Mouse (Mus musculus): ENCODE results near the gene Pgrmc2. TPM values are rescaled to one million over a fixed set of nuclear protein-coding genes. Genes with fewer than 3 reads are reported as not detected.

Gene Pgrmc2
- polyA plus RNA-seq (2014; fragmentation: Nextera tagmentation; extraction: Ambion mirVana): 22.8 and 28.9 TPM in 2 replicates

GRCm38 (mm10) chr3:41082885-41083789, at the start of gene Pgrmc2:
Gene Pgrmc2, minus strand, starts transcription at chr3:41083046.
- Histone ChIP-seq H3K36me3 (ENCODE audit: control insufficient read depth, insufficient read depth, low read length) (no peaks in the 10 kb centered on the region), H3K27ac (ENCODE audit: low read depth, low read length) (peak within 1 kb of the TSS; percentile 84), H3K9me3 (ENCODE audit: control insufficient read depth, low read length) (no peaks in the 10 kb centered on the region), H3K4me3 (ENCODE audit: low read length) (peak within 1 kb of the TSS; percentile 94), H3K27me3 (ENCODE audit: control insufficient read depth, insufficient read depth, low read length) (no peaks in the 10 kb centered on the region), H3K4me1 (ENCODE audit: control insufficient read depth, insufficient read depth, low read length) (peaks cover 6% of the 10 kb centered on the region), H3K4me2 (replicated peaks; ENCODE audit: low read depth, low read length) (peak within 1 kb of the TSS; percentile 94), H3K9ac (ENCODE audit: low read depth, low read length) (peak within 1 kb of the TSS; percentile 82)
- WGBS: under 1% methylated on average over 95 of the region's 95 CpGs
- peak; percentile 98 for ATAC-seq (ENCODE audit: low FRiP score, low TSS enrichment)

GRCm38 (mm10) chr3:41124000-41124294, 41.1 kb upstream of the Pgrmc2 start:
- H3K4me3 ChIP-seq (ENCODE audit: low read length): no peak overlapping the region
- H3K9ac ChIP-seq (ENCODE audit: low read depth, low read length): no peak overlapping the region
- no peaks in the 10 kb centered on the region for H3K9me3 ChIP-seq (ENCODE audit: control insufficient read depth, low read length)
- H3K4me2 ChIP-seq (replicated peaks; ENCODE audit: low read depth, low read length): no peak overlapping the region
- no peak for ATAC-seq (ENCODE audit: low FRiP score, low TSS enrichment)
- H3K27ac ChIP-seq (ENCODE audit: low read depth, low read length): no peak overlapping the region
- H3K27me3 ChIP-seq (ENCODE audit: control insufficient read depth, insufficient read depth, low read length): no peaks in the 10 kb centered on the region; the same call in 1 of the 2 replicates
- 27% methylated on average over 12 of the region's 12 CpGs for WGBS
- H3K36me3 ChIP-seq (ENCODE audit: control insufficient read depth, insufficient read depth, low read length): no peaks in the 10 kb centered on the region
- no peaks in the 10 kb centered on the region for H3K4me1 ChIP-seq (ENCODE audit: control insufficient read depth, insufficient read depth, low read length)

GRCm38 (mm10) chr3:41123190-41123999, 40.5 kb upstream of the Pgrmc2 start:
- Histone ChIP-seq H3K36me3 (ENCODE audit: control insufficient read depth, insufficient read depth, low read length) (no peaks in the 10 kb centered on the region), H3K9ac (ENCODE audit: low read depth, low read length) (no peak overlapping the region), H3K4me2 (replicated peaks; ENCODE audit: low read depth, low read length) (no peak overlapping the region), H3K27ac (ENCODE audit: low read depth, low read length) (no peak overlapping the region), H3K27me3 (ENCODE audit: control insufficient read depth, insufficient read depth, low read length) (no peaks in the 10 kb centered on the region), H3K4me3 (ENCODE audit: low read length) (no peak overlapping the region), H3K4me1 (ENCODE audit: control insufficient read depth, insufficient read depth, low read length) (no peaks in the 10 kb centered on the region), H3K9me3 (ENCODE audit: control insufficient read depth, low read length) (no peaks in the 10 kb centered on the region)
- 50% methylated on average over 10 of the region's 10 CpGs for WGBS
- 0 out of 2 replicates have a peak, but pooled peaks have one; percentile 43 for ATAC-seq (ENCODE audit: low FRiP score, low TSS enrichment)

- H3K4me2 ChIP-seq (replicated peaks; ENCODE audit: low read depth, low read length): no peak overlapping the region
- H3K27ac ChIP-seq (ENCODE audit: low read depth, low read length): no peak overlapping the region
- no peaks in the 10 kb centered on the region for H3K36me3 ChIP-seq (ENCODE audit: control insufficient read depth, insufficient read depth, low read length)
- ATAC-seq (ENCODE audit: low FRiP score, low TSS enrichment): no peak
- H3K27me3 ChIP-seq (ENCODE audit: control insufficient read depth, insufficient read depth, low read length): no peaks in the 10 kb centered on the region
- WGBS: 74% methylated on average over 5 of the region's 5 CpGs
- no peaks in the 10 kb centered on the region for H3K4me1 ChIP-seq (ENCODE audit: control insufficient read depth, insufficient read depth, low read length)
- no peak overlapping the region for H3K9ac ChIP-seq (ENCODE audit: low read depth, low read length)
- no peaks in the 10 kb centered on the region for H3K9me3 ChIP-seq (ENCODE audit: control insufficient read depth, low read length)
- H3K4me3 ChIP-seq (ENCODE audit: low read length): no peak overlapping the region
These were observed 35.3 kb upstream of the Pgrmc2 start for GRCm38 (mm10) chr3:41118173-41118572.

- no peak overlapping the region for H3K9ac ChIP-seq (ENCODE audit: low read depth, low read length)
- no peak for ATAC-seq (ENCODE audit: low FRiP score, low TSS enrichment)
- H3K4me1 ChIP-seq (ENCODE audit: control insufficient read depth, insufficient read depth, low read length): no peaks in the 10 kb centered on the region
- no peaks in the 10 kb centered on the region for H3K36me3 ChIP-seq (ENCODE audit: control insufficient read depth, insufficient read depth, low read length)
- H3K9me3 ChIP-seq (ENCODE audit: control insufficient read depth, low read length): no peaks in the 10 kb centered on the region
- no peaks in the 10 kb centered on the region for H3K27me3 ChIP-seq (ENCODE audit: control insufficient read depth, insufficient read depth, low read length)
- H3K4me3 ChIP-seq (ENCODE audit: low read length): no peak overlapping the region
- H3K4me2 ChIP-seq (replicated peaks; ENCODE audit: low read depth, low read length): no peak overlapping the region
- H3K27ac ChIP-seq (ENCODE audit: low read depth, low read length): no peak overlapping the region
These were observed 34.6 kb upstream of the Pgrmc2 start for GRCm38 (mm10) chr3:41117447-41117846.

GRCm38 (mm10) chr3:41113186-41113585, 30.3 kb upstream of the Pgrmc2 start:
- Histone ChIP-seq H3K36me3 (ENCODE audit: control insufficient read depth, insufficient read depth, low read length) (no peaks in the 10 kb centered on the region), H3K4me3 (ENCODE audit: low read length) (no peak overlapping the region), H3K27me3 (ENCODE audit: control insufficient read depth, insufficient read depth, low read length) (no peaks in the 10 kb centered on the region), H3K4me1 (ENCODE audit: control insufficient read depth, insufficient read depth, low read length) (peaks cover under 1% of the 10 kb centered on the region; the same call in 1 of the 2 replicates), H3K27ac (ENCODE audit: low read depth, low read length) (no peak overlapping the region), H3K4me2 (replicated peaks; ENCODE audit: low read depth, low read length) (no peak overlapping the region), H3K9ac (ENCODE audit: low read depth, low read length) (no peak overlapping the region), H3K9me3 (ENCODE audit: control insufficient read depth, low read length) (no peaks in the 10 kb centered on the region)
- ATAC-seq (ENCODE audit: low FRiP score, low TSS enrichment): no peak
- WGBS: 40% methylated on average over 5 of the region's 5 CpGs

GRCm38 (mm10) chr3:41108306-41108785, 25.5 kb upstream of the Pgrmc2 start:
- WGBS: 19% methylated on average over 6 of the region's 6 CpGs
- Histone ChIP-seq H3K9ac (ENCODE audit: low read depth, low read length) (no peak overlapping the region), H3K4me2 (replicated peaks; ENCODE audit: low read depth, low read length) (peak overlapping the region; percentile 6; the same call in 1 of the 2 replicates), H3K27ac (ENCODE audit: low read depth, low read length) (no peak overlapping the region), H3K9me3 (ENCODE audit: control insufficient read depth, low read length) (no peaks in the 10 kb centered on the region), H3K4me3 (ENCODE audit: low read length) (no peak overlapping the region), H3K36me3 (ENCODE audit: control insufficient read depth, insufficient read depth, low read length) (no peaks in the 10 kb centered on the region), H3K4me1 (ENCODE audit: control insufficient read depth, insufficient read depth, low read length) (peaks cover 4% of the 10 kb centered on the region; the same call in 1 of the 2 replicates), H3K27me3 (ENCODE audit: control insufficient read depth, insufficient read depth, low read length) (no peaks in the 10 kb centered on the region)
- no peak for ATAC-seq (ENCODE audit: low FRiP score, low TSS enrichment)

- H3K4me1 ChIP-seq (ENCODE audit: control insufficient read depth, insufficient read depth, low read length): peaks cover 4% of the 10 kb centered on the region; the same call in 1 of the 2 replicates
- no peak overlapping the region for H3K27ac ChIP-seq (ENCODE audit: low read depth, low read length)
- H3K9ac ChIP-seq (ENCODE audit: low read depth, low read length): no peak overlapping the region
- 29% methylated on average over 14 of the region's 14 CpGs for WGBS
- H3K36me3 ChIP-seq (ENCODE audit: control insufficient read depth, insufficient read depth, low read length): no peaks in the 10 kb centered on the region
- no peaks in the 10 kb centered on the region for H3K27me3 ChIP-seq (ENCODE audit: control insufficient read depth, insufficient read depth, low read length)
- no peaks in the 10 kb centered on the region for H3K9me3 ChIP-seq (ENCODE audit: control insufficient read depth, low read length)
- H3K4me2 ChIP-seq (replicated peaks; ENCODE audit: low read depth, low read length): peak overlapping the region; percentile 6; the same call in 1 of the 2 replicates
- 0 out of 2 replicates have a peak, but pooled peaks have one; percentile 28 for ATAC-seq (ENCODE audit: low FRiP score, low TSS enrichment)
- no peak overlapping the region for H3K4me3 ChIP-seq (ENCODE audit: low read length)
These were observed 24.9 kb upstream of the Pgrmc2 start for GRCm38 (mm10) chr3:41107600-41108305.

Data from kidney, embryonic 14.5 days (tissue).